Mouse (Mus musculus): ENCODE data around the gene Gcnt7. TPM values are rescaled to one million over a fixed set of nuclear protein-coding genes. Genes with fewer than 3 reads are reported as not detected.
A peak's percentile ranks its signal among the peaks of the same experiment; 100 is the strongest.

Gene Gcnt7
- total RNA-seq, 1 experiment from 2014 or later = 1.0 TPM

DNA sequence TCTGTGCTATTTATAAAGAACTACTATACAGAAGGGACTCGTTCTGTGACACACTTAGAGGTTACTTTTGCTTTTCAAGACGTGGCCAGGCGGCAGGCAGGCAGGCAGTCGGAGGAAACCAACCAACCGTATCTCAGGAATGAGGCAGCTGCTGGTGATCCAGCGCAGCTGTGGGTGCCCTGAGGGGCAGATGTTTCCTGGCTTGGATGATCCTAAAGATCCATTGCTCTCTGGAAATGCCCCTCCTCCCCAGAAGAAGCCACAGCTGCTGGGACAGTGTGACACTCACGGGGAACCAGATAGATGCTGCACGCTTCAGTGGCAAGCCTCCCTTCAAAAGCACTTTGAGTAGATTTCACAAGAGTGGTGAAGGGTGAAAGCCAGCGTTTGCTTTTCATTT is 45.9 kb downstream of the Gcnt7 start:
- ATAC-seq (ENCODE audit: extremely low read depth, insufficient number of reproducible peaks, low FRiP score, poor library complexity, severe bottlenecking) = peak; percentile 27; the same call in 1 of the 2 replicates

DNA sequence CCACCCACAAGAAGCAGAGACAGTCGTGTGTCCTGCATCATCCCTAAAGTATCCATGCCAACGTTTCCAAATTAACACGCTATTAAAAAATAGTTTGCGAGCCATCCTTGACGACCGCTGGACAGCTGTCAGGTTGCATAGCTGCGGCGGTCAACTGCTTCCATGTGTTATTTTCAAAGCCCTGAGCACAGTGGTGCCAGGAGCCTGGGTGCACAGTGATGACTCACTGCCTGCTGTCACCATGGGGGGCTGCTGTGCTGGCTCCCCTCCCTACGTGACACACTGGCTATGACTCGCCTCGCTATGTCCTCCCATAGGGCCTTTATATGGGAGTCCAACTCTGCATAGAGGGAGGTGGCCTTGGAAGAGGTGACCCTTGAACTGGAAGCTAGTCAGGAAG is 47.3 kb downstream of the Gcnt7 start:
- ATAC-seq (ENCODE audit: extremely low read depth, insufficient number of reproducible peaks, low FRiP score, poor library complexity, severe bottlenecking) = no peak

DNA sequence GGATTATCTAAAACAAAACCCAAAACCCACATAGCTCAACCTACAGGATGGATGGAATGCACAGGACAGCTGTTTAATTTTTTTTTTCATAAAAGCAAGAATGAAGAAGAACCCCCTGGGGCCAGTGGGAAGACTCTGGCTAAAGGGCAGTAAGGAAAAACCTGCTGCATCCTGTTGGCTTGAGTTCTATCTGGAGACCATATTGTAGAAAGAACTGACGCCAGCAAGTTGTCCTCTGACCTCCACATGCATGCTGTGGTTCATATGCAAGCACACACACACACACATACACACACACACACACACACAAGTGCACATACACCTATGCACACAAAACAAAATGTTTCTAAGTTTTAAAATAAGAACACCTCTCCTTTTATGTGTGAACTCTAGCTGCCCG is 47.7 kb downstream of the Gcnt7 start:
- no peak for ATAC-seq (ENCODE audit: extremely low read depth, insufficient number of reproducible peaks, low FRiP score, poor library complexity, severe bottlenecking)

DNA sequence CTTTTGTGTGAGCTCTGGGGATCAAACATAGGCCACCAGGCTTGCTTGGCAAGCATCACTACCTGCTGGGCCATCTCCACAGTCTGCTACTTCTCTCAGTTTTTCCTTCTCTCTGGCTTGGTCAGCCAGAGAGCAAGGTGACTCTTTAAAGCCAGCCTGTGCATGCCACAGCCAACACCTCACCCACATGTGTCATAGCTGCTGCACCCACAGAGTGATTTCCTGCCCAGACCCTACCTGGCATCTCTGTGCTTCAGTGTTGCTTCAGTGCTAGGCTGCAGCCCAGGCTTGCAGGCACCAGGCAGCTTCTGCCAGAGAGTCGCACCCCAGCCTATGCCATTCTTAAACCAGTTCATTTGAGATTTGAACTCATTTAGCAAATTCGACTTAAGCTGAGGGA is 50.9 kb downstream of the Gcnt7 start:
- ATAC-seq (ENCODE audit: extremely low read depth, insufficient number of reproducible peaks, low FRiP score, poor library complexity, severe bottlenecking) = no peak

- ATAC-seq (ENCODE audit: extremely low read depth, insufficient number of reproducible peaks, low FRiP score, poor library complexity, severe bottlenecking) = no peak
These were observed 52.2 kb downstream of the Gcnt7 start for GRCm38 (mm10) chr2:172406173-172406572.

DNA sequence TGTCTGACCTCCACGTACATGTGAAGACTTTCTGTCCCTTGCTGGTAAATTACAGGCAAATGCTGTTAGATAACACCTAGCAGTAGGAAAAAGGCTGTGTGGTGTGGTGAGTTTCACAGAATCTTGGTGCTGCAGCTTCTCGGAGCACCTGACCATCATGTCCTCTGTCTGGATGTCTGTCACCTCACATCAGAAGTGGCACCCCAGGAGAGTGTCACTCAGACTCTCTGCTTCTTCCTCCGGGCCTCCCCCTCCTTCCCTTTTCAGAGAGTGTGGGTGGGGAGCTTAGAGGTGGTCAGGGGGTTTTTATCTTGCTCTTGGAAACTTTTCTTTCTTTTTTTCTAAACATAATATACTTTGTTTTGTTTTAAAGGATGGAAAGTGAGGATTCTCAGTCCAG is 53.4 kb downstream of the Gcnt7 start:
- no peak for ATAC-seq (ENCODE audit: extremely low read depth, insufficient number of reproducible peaks, low FRiP score, poor library complexity, severe bottlenecking)

DNA sequence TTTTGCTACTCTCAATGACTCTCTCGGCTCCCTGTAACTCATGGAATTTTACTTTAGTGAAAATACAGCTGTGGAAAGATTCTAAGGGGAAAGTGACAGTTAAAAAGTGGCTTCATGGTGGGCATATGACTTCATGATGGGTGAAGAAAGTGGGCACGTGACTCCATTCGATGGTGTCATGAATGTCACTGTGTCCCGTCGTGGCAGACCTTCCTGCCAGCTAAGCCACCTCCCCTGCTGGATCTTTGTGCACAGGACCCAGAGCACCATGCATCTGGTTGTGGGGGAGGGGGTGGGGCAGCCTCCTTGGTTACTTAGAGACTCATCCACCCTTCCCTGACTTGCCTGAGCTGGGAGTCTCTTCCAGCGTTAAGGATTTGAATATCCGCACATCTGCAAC is 54.2 kb downstream of the Gcnt7 start:
- ATAC-seq (ENCODE audit: extremely low read depth, insufficient number of reproducible peaks, low FRiP score, poor library complexity, severe bottlenecking) = no peak

GRCm38 (mm10) chr2:172401116-172401825 is 57.1 kb downstream of the Gcnt7 start:
- peak; percentile 83 for ATAC-seq (ENCODE audit: extremely low read depth, insufficient number of reproducible peaks, low FRiP score, poor library complexity, severe bottlenecking)

Other genes starting within 250 kb of the Gcnt7 start
- gene Mc3r, start 210.1 kb downstream of the Gcnt7 start, total RNA-seq (2017) = not detected in 2 replicates
- 4.9 and 6.1 TPM in 2 replicates for gene Fam210b, start 113.0 kb downstream of the Gcnt7 start, total RNA-seq (2017)
- 2.7 and 5.4 TPM in 2 replicates for gene Aurka, start 88.1 kb downstream of the Gcnt7 start, total RNA-seq (2017)
- gene Cstf1, start 87.9 kb downstream of the Gcnt7 start, total RNA-seq (2017) = 16.8 and 18.4 TPM in 2 replicates
- gene Cass4, start 64.8 kb downstream of the Gcnt7 start, total RNA-seq (2017) = 30.7 and 34.6 TPM in 2 replicates
- 225 and 239 TPM in 2 replicates for gene Rtf2, start 18.0 kb downstream of the Gcnt7 start, total RNA-seq (2017)
- gene Fam209, start 13.9 kb upstream of the Gcnt7 start, total RNA-seq (2017) = 14.4 and 15.8 TPM in 2 replicates
- gene Tfap2c, start 91.0 kb upstream of the Gcnt7 start, total RNA-seq (2017) = not detected in 2 replicates

Measured in neutrophil, adult 5-6 weeks (primary cell).